Mouse (Mus musculus) testis, adult 2 months (tissue): ENCODE measurements around the gene Thsd7b. TPM values are rescaled to one million over a fixed set of nuclear protein-coding genes. Genes with fewer than 3 reads are reported as not detected.

ENCODE experiments used
- H3K27ac ChIP-seq: fragments of 200-500 bp; 2 replicates; pipeline ENCODE4 v1.5.1; 2012; ENCODE audit warnings: low read depth, low read length; ENCODE audit not compliant: control insufficient read depth, insufficient read depth
- H3K27me3 ChIP-seq: fragments of 200-500 bp; 2 replicates; pipeline ENCODE4 v1.6.1; 2012; ENCODE audit warnings: mild to moderate bottlenecking, low read length, moderate library complexity; ENCODE audit not compliant: control insufficient read depth, insufficient read depth
- H3K36me3 ChIP-seq: fragments of 200-500 bp; 2 replicates; pipeline ENCODE4 v1.6.1; 2012; ENCODE audit warnings: mild to moderate bottlenecking, low read length; ENCODE audit not compliant: control insufficient read depth, insufficient read depth
- H3K4me1 ChIP-seq: fragments of 200-500 bp; 2 replicates; pipeline ENCODE4 v1.6.1; 2012; ENCODE audit warnings: low read length; ENCODE audit not compliant: control insufficient read depth, insufficient read depth
- H3K4me3 ChIP-seq: fragments of 200-500 bp; 2 replicates; pipeline ENCODE4 v1.5.1; 2012; ENCODE audit warnings: low read depth, mild to moderate bottlenecking, low read length, moderate library complexity, mixed read lengths; ENCODE audit not compliant: control insufficient read depth
- CTCF ChIP-seq: fragments of 200-500 bp; IDR thresholded peaks from 2 replicates; pipeline ENCODE4 v1.5.1; 2012; ENCODE audit warnings: low read depth, mild to moderate bottlenecking, inconsistent platforms, low read length, moderate library complexity; ENCODE audit not compliant: control insufficient read depth, insufficient read depth, insufficient replicate concordance
- POLR2A ChIP-seq: fragments of 200-500 bp; IDR thresholded peaks from 2 replicates; pipeline ENCODE4 v1.6.1; 2012; ENCODE audit warnings: low read depth, mild to moderate bottlenecking, inconsistent platforms, low read length, moderate library complexity; ENCODE audit not compliant: control insufficient read depth
- polyA plus RNA-seq: library from polyadenylated mRNA; depleted of rRNA; stranded (reverse); fragments of >200 nt; gene quantifications from 2 replicates; pipeline ENCODE4 v1.2.3, GENCODE M21; 2012

Thsd7b gene
- polyA plus RNA-seq, 1 experiment: 9.7 TPM

- Histone ChIP-seq H3K4me1 (no peaks in the 10 kb centered on the region), H3K36me3 (no peaks in the 10 kb centered on the region), H3K4me3 (no peak overlapping the region), H3K27me3 (no peaks in the 10 kb centered on the region), H3K27ac (no peak overlapping the region)
- no peak for TF ChIP-seq CTCF
- TF ChIP-seq POLR2A: no peak
Measured at GRCm38 (mm10) chr1:129519751-129520150, 246.6 kb downstream of the Thsd7b start.

GRCm38 (mm10) chr1:129526967-129527366 lies 253.9 kb downstream of the Thsd7b start:
- Histone ChIP-seq H3K27ac (no peak overlapping the region), H3K27me3 (no peaks in the 10 kb centered on the region), H3K36me3 (no peaks in the 10 kb centered on the region), H3K4me3 (no peak overlapping the region), H3K4me1 (no peaks in the 10 kb centered on the region)
- TF ChIP-seq CTCF: no peak
- no peak for TF ChIP-seq POLR2A

DNA sequence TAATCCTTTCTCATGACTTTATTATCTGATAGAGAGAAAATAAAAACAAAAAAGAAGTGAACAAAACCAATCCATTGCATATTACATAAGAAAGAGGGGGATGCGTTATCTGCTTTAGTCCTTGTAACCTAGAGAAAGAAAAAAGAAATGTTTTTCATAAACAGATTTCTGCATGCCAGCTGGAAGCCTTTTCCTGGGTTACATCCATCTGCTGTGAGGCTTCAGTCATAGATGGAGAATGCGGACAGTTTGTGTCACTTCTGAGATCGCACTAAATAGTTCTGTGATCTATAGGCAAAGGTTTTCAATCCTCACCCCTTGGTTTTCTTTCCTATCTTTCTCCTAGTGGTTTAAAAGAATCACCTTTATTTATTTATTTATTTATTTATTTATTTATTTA lies 259.1 kb downstream of the Thsd7b start:
- no peak for TF ChIP-seq POLR2A
- TF ChIP-seq CTCF: no peak
- H3K4me3 ChIP-seq: no peak overlapping the region
- H3K4me1 ChIP-seq: no peaks in the 10 kb centered on the region
- H3K27ac ChIP-seq: no peak overlapping the region
- no peaks in the 10 kb centered on the region for H3K36me3 ChIP-seq
- H3K27me3 ChIP-seq: no peaks in the 10 kb centered on the region

GRCm38 (mm10) chr1:129538508-129538907 lies 265.4 kb downstream of the Thsd7b start:
- H3K4me1 ChIP-seq: no peaks in the 10 kb centered on the region
- no peaks in the 10 kb centered on the region for H3K27me3 ChIP-seq

GRCm38 (mm10) chr1:129538970-129539369 lies 265.9 kb downstream of the Thsd7b start:
- H3K4me1 ChIP-seq: no peaks in the 10 kb centered on the region
- no peak for TF ChIP-seq POLR2A
- TF ChIP-seq CTCF: no peak

More at GRCm38 (mm10) chr1:129538508-129538907, 265.4 kb downstream of the Thsd7b start:
- TF ChIP-seq CTCF (no peak), POLR2A (no peak)
- Histone ChIP-seq H3K4me3 (no peak overlapping the region), H3K27ac (no peak overlapping the region), H3K36me3 (no peaks in the 10 kb centered on the region)

GRCm38 (mm10) chr1:129540751-129541150 lies 267.6 kb downstream of the Thsd7b start:
- TF ChIP-seq POLR2A (no peak), CTCF (no peak)
- Histone ChIP-seq H3K27ac (no peak overlapping the region), H3K36me3 (no peaks in the 10 kb centered on the region), H3K27me3 (no peaks in the 10 kb centered on the region), H3K4me1 (no peaks in the 10 kb centered on the region), H3K4me3 (no peak overlapping the region)

More at GRCm38 (mm10) chr1:129538970-129539369, 265.9 kb downstream of the Thsd7b start:
- Histone ChIP-seq H3K4me3 (no peak overlapping the region), H3K27me3 (no peaks in the 10 kb centered on the region), H3K36me3 (no peaks in the 10 kb centered on the region), H3K27ac (no peak overlapping the region)

GRCm38 (mm10) chr1:129542563-129543146 lies 269.6 kb downstream of the Thsd7b start:
- Histone ChIP-seq H3K27ac (no peak overlapping the region), H3K36me3 (no peaks in the 10 kb centered on the region), H3K27me3 (no peaks in the 10 kb centered on the region), H3K4me1 (no peaks in the 10 kb centered on the region), H3K4me3 (no peak overlapping the region)
- no peak for TF ChIP-seq CTCF
- TF ChIP-seq POLR2A: no peak

- H3K36me3 ChIP-seq: no peaks in the 10 kb centered on the region
- no peaks in the 10 kb centered on the region for H3K27me3 ChIP-seq
- no peak overlapping the region for H3K27ac ChIP-seq
- no peaks in the 10 kb centered on the region for H3K4me1 ChIP-seq
- H3K4me3 ChIP-seq: no peak overlapping the region
- TF ChIP-seq CTCF: no peak
- no peak for TF ChIP-seq POLR2A
Measured at GRCm38 (mm10) chr1:129543169-129543568, 270.1 kb downstream of the Thsd7b start.
